Mouse (Mus musculus): Measurements from ENCODE around the gene Akr1b8.
"Not testable (repeated sequence)": the region's sequence is repeated elsewhere in the genome, so short reads cannot be mapped to it uniquely, and the experiment has no call there.

Akr1b8 gene

GRCm38 (mm10) chr6:34346096-34346898, 7.6 kb upstream of the Akr1b8 start:
- DNase-seq (ENCODE audit: low read depth, low spot score): peak; percentile 84

GRCm38 (mm10) chr6:34350037-34350699, 3.8 kb upstream of the Akr1b8 start:
- no peak for DNase-seq (ENCODE audit: low read depth, low spot score)

- not testable (repeated sequence) for DNase-seq (ENCODE audit: low read depth, low spot score)
Measured at GRCm38 (mm10) chr6:34351481-34351880, 2.4 kb upstream of the Akr1b8 start.

GRCm38 (mm10) chr6:34352401-34352800, 1.5 kb upstream of the Akr1b8 start:
- no peak for DNase-seq (ENCODE audit: low read depth, low spot score)

GRCm38 (mm10) chr6:34354354-34355348, 732 bp downstream of the Akr1b8 start:
- no peak for DNase-seq (ENCODE audit: low read depth, low spot score)

- no peak for DNase-seq (ENCODE audit: low read depth, low spot score)
Measured at GRCm38 (mm10) chr6:34355349-34355747, 1.4 kb downstream of the Akr1b8 start.

- no peak for DNase-seq (ENCODE audit: low read depth, low spot score)
Measured at GRCm38 (mm10) chr6:34355841-34356240, 1.9 kb downstream of the Akr1b8 start.

- no peak for DNase-seq (ENCODE audit: low read depth, low spot score)
Measured at GRCm38 (mm10) chr6:34364217-34365136, 10.6 kb downstream of the Akr1b8 start.

- DNase-seq (ENCODE audit: low read depth, low spot score): no peak
Measured at GRCm38 (mm10) chr6:34367998-34368397, 14.1 kb downstream of the Akr1b8 start.

- DNase-seq (ENCODE audit: low read depth, low spot score): no peak
Measured at GRCm38 (mm10) chr6:34370081-34370480, 16.2 kb downstream of the Akr1b8 start.

- peak; percentile 84 for DNase-seq (ENCODE audit: low read depth, low spot score)
Measured at GRCm38 (mm10) chr6:34371700-34372351, 17.9 kb downstream of the Akr1b8 start.

GRCm38 (mm10) chr6:34373841-34374240, 19.9 kb downstream of the Akr1b8 start:
- DNase-seq (ENCODE audit: low read depth, low spot score): no peak

- not testable (repeated sequence) for DNase-seq (ENCODE audit: low read depth, low spot score)
Measured at GRCm38 (mm10) chr6:34375888-34376287, 22.0 kb downstream of the Akr1b8 start.

GRCm38 (mm10) chr6:34383401-34383800, 29.5 kb downstream of the Akr1b8 start:
- DNase-seq (ENCODE audit: low read depth, low spot score): no peak

- DNase-seq (ENCODE audit: low read depth, low spot score): peak; percentile 85
Measured at GRCm38 (mm10) chr6:34384110-34384661, 30.3 kb downstream of the Akr1b8 start, which contains the start of gene Akr1b10. Gene Akr1b10, plus strand, starts transcription at chr6:34384218.

- no peak for DNase-seq (ENCODE audit: low read depth, low spot score)
Measured at GRCm38 (mm10) chr6:34384701-34385370, 30.9 kb downstream of the Akr1b8 start.

GRCm38 (mm10) chr6:34388420-34389156, 34.7 kb downstream of the Akr1b8 start:
- no peak for DNase-seq (ENCODE audit: low read depth, low spot score)

GRCm38 (mm10) chr6:34395897-34396296, 42.0 kb downstream of the Akr1b8 start:
- no peak for DNase-seq (ENCODE audit: low read depth, low spot score)

Measured in brain, adult 2 months (tissue).